Mouse (Mus musculus): ENCODE results near the gene Lsmem1. TPM values are rescaled to one million over a fixed set of nuclear protein-coding genes. Genes with fewer than 3 reads are reported as not detected.

Gene Lsmem1
- polyA plus RNA-seq, 1 experiment from 2014 or later, result not detected

GRCm38 (mm10) chr12:40164621-40165020 is 34.7 kb downstream of the Lsmem1 start:
- ATAC-seq (replicated peaks), result peak; percentile 75
- WGBS, result 4% methylated on average over 2 of the region's 2 CpGs
- Histone ChIP-seq H3K4me1 (no peaks in the 10 kb centered on the region), H3K4me3 (no peak overlapping the region), H3K27ac (replicated peaks) (no peak overlapping the region), H3K9ac (replicated peaks) (no peak overlapping the region), H3K9me3 (no peaks in the 10 kb centered on the region), H3K36me3 (no peaks in the 10 kb centered on the region), H3K4me2 (replicated peaks) (no peak overlapping the region), H3K27me3 (no peaks in the 10 kb centered on the region)

GRCm38 (mm10) chr12:40160777-40161176 is 38.5 kb downstream of the Lsmem1 start:
- WGBS, result 81% methylated on average over 2 of the region's 2 CpGs
- Histone ChIP-seq H3K9ac (replicated peaks) (no peak overlapping the region), H3K27ac (replicated peaks) (no peak overlapping the region), H3K27me3 (no peaks in the 10 kb centered on the region), H3K4me1 (no peaks in the 10 kb centered on the region), H3K36me3 (no peaks in the 10 kb centered on the region), H3K9me3 (no peaks in the 10 kb centered on the region), H3K4me3 (no peak overlapping the region), H3K4me2 (replicated peaks) (no peak overlapping the region)
- no peak for ATAC-seq (replicated peaks)

GRCm38 (mm10) chr12:40154188-40154587 is 45.1 kb downstream of the Lsmem1 start:
- Histone ChIP-seq H3K36me3 (no peaks in the 10 kb centered on the region), H3K9me3 (no peaks in the 10 kb centered on the region), H3K4me3 (no peak overlapping the region), H3K4me1 (no peaks in the 10 kb centered on the region), H3K4me2 (replicated peaks) (no peak overlapping the region), H3K27me3 (no peaks in the 10 kb centered on the region), H3K27ac (replicated peaks) (no peak overlapping the region), H3K9ac (replicated peaks) (no peak overlapping the region)
- no peak for ATAC-seq (replicated peaks)
- WGBS, result 89% methylated on average over 6 of the region's 6 CpGs

DNA sequence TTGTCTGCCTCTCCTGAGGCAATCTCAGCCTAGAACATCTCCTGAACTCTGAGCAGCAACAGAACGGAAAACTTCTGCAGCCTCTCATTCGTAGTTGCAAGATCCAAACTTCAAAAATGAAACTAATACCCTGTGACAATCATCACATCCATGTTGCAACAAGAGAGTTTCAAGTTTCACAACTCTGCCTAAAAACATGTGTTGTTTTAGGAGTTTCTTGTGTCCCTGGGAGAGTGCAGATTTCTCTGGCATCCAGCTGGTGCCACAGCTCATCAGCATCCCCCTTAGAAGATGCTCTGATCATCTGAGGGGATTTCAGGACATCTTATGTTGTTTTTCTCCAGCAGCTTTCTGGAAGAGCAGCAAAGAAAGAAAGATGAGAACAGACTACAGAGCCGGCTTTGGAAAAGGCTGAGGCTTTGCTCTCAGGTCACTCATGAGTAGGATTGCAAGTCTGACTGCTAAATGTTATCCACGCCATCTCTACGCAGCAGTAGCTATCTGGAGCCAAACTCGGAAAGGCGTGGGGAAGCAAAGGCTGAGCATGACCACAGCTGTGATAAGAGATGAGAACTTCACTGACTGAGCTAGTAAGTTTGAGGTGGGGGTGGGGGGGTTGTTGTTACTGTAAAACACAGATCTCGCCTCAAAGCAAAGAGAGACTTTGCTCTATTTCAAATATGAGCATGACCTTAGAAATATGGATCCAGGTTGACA is 46.8 kb downstream of the Lsmem1 start:
- H3K4me2 ChIP-seq (replicated peaks), result no peak overlapping the region
- H3K4me1 ChIP-seq, result no peaks in the 10 kb centered on the region
- H3K27me3 ChIP-seq, result no peaks in the 10 kb centered on the region
- H3K9me3 ChIP-seq, result no peaks in the 10 kb centered on the region
- no peak overlapping the region for H3K27ac ChIP-seq (replicated peaks)
- WGBS, result 87% methylated on average over 8 of the region's 8 CpGs
- no peak overlapping the region for H3K9ac ChIP-seq (replicated peaks)
- H3K36me3 ChIP-seq, result no peaks in the 10 kb centered on the region
- no peak for ATAC-seq (replicated peaks)
- H3K4me3 ChIP-seq, result no peak overlapping the region

- Histone ChIP-seq H3K4me1 (no peaks in the 10 kb centered on the region), H3K36me3 (no peaks in the 10 kb centered on the region), H3K9me3 (no peaks in the 10 kb centered on the region), H3K27me3 (no peaks in the 10 kb centered on the region), H3K27ac (replicated peaks) (no peak overlapping the region), H3K4me2 (replicated peaks) (no peak overlapping the region), H3K9ac (replicated peaks) (no peak overlapping the region), H3K4me3 (no peak overlapping the region)
- ATAC-seq (replicated peaks), result no peak
- 90% methylated on average over 4 of the region's 4 CpGs for WGBS
These were observed 52.0 kb downstream of the Lsmem1 start for GRCm38 (mm10) chr12:40147319-40147718.

GRCm38 (mm10) chr12:40146510-40146909 is 52.8 kb downstream of the Lsmem1 start:
- 85% methylated on average over 5 of the region's 5 CpGs for WGBS
- ATAC-seq (replicated peaks), result no peak
- H3K9ac ChIP-seq (replicated peaks), result no peak overlapping the region

DNA sequence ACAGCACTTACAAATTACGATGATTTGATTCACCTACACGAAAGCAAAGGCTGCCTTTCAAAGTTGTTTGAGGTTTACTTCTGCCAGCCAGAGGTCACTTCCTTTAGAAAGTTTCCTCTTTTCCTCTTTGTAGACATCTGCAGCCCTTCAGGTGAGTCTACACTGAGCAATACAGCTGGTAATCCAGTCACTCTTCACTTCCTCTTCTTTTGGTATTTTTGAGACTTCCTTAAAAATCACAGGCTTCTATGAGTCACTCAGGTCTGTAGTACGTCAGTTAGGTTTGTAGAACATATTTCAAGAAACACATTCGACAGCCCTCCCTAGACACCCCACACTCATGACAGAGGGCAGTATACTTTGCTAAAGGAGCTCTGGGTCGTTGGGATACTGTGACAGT is 58.6 kb downstream of the Lsmem1 start:
- H3K4me3 ChIP-seq, result no peak overlapping the region
- no peak for ATAC-seq (replicated peaks)
- 86% methylated on average over 5 of the region's 5 CpGs for WGBS

More at GRCm38 (mm10) chr12:40146510-40146909, 52.8 kb downstream of the Lsmem1 start:
- H3K27me3 ChIP-seq, result no peaks in the 10 kb centered on the region
- H3K36me3 ChIP-seq, result no peaks in the 10 kb centered on the region
- no peaks in the 10 kb centered on the region for H3K9me3 ChIP-seq
- H3K4me2 ChIP-seq (replicated peaks), result no peak overlapping the region
- H3K27ac ChIP-seq (replicated peaks), result no peak overlapping the region
- no peak overlapping the region for H3K4me3 ChIP-seq
- no peaks in the 10 kb centered on the region for H3K4me1 ChIP-seq

GRCm38 (mm10) chr12:40139484-40140245 is 59.6 kb downstream of the Lsmem1 start:
- Histone ChIP-seq H3K4me2 (replicated peaks) (no peak overlapping the region), H3K27me3 (no peaks in the 10 kb centered on the region), H3K36me3 (no peaks in the 10 kb centered on the region), H3K4me3 (no peak overlapping the region), H3K4me1 (no peaks in the 10 kb centered on the region), H3K27ac (replicated peaks) (no peak overlapping the region), H3K9ac (replicated peaks) (no peak overlapping the region), H3K9me3 (no peaks in the 10 kb centered on the region)
- ATAC-seq (replicated peaks), result no peak
- WGBS, result 91% methylated on average over 8 of the region's 8 CpGs

More for the DNA sequence above, 58.6 kb downstream of the Lsmem1 start:
- Histone ChIP-seq H3K9me3 (no peaks in the 10 kb centered on the region), H3K27me3 (no peaks in the 10 kb centered on the region), H3K9ac (replicated peaks) (no peak overlapping the region), H3K4me2 (replicated peaks) (no peak overlapping the region), H3K36me3 (no peaks in the 10 kb centered on the region), H3K4me1 (no peaks in the 10 kb centered on the region), H3K27ac (replicated peaks) (no peak overlapping the region)

- Histone ChIP-seq H3K27me3 (peaks cover 8% of the 10 kb centered on the region; the same call in 1 of the 2 replicates), H3K4me2 (replicated peaks) (peak overlapping the region; percentile 77), H3K9ac (replicated peaks) (no peak overlapping the region), H3K36me3 (no peaks in the 10 kb centered on the region), H3K9me3 (no peaks in the 10 kb centered on the region), H3K4me1 (peaks cover 14% of the 10 kb centered on the region), H3K27ac (replicated peaks) (no peak overlapping the region), H3K4me3 (peak overlapping the region; percentile 41)
- ATAC-seq (replicated peaks), result no peak
- 48% methylated on average over 11 of the region's 11 CpGs for WGBS
These were observed 64.8 kb downstream of the Lsmem1 start for GRCm38 (mm10) chr12:40134529-40134928.

DNA sequence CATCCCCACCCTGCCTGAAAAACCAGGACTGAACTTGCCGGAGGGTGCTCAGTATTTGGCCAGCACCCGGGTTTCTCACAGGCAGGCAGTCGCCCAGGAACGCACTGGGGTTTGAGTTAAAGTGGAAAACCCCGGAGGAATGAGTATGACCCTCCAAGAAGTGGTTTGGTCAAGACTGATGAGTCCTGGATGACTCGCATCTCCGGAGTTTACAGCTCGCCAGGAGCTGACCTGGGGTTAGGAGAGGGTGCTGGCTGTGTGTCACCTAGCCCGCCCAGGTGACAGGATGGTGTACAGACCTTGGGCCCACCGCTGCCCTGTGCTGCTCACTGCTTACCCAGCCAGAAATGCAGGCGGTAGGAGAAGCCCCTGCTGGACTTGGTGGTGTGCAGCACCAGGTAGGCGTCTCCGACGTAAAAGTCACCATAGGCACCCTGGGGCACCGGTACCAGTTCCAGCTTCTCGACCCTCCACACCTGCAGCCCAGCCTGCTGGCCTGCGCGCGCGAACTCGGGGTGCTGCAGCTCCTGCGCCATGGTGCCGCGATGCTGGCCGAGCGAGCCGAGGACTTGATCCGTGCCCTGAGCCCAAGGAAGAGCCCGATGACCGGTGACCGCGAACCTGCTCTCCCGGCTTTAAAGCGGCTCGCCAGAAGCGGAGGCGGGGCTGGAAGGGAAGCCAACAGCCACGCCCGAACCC is 65.6 kb downstream of the Lsmem1 start, which contains the start of gene Scin:
TSS of gene Scin (minus strand) at position 656 of the 699 bp plus-strand sequence.
- peak; percentile 69; the same call in 1 of the 2 replicates for ATAC-seq (replicated peaks)
- Histone ChIP-seq H3K9me3 (no peaks in the 10 kb centered on the region), H3K4me2 (replicated peaks) (peak within 1 kb of the TSS; percentile 77), H3K4me1 (peaks cover 14% of the 10 kb centered on the region), H3K4me3 (peak within 1 kb of the TSS; percentile 41), H3K27ac (replicated peaks) (no peak within 1 kb of the TSS), H3K36me3 (no peaks in the 10 kb centered on the region), H3K27me3 (peaks cover 8% of the 10 kb centered on the region; the same call in 1 of the 2 replicates), H3K9ac (replicated peaks) (peak within 1 kb of the TSS; percentile 32; the same call in 1 of the 2 replicates)
- WGBS, result 1% methylated on average over 39 of the region's 39 CpGs

GRCm38 (mm10) chr12:40133194-40133572 is 66.1 kb downstream of the Lsmem1 start:
- H3K9ac ChIP-seq (replicated peaks), result peak overlapping the region; percentile 32; the same call in 1 of the 2 replicates
- WGBS, result 12% methylated on average over 10 of the region's 10 CpGs
- 0 out of 2 replicates have a peak, but pooled peaks have one; percentile 23 for ATAC-seq (replicated peaks)

More at GRCm38 (mm10) chr12:40133194-40133572, 66.1 kb downstream of the Lsmem1 start:
- Histone ChIP-seq H3K4me1 (peaks cover 14% of the 10 kb centered on the region), H3K36me3 (no peaks in the 10 kb centered on the region), H3K9me3 (no peaks in the 10 kb centered on the region), H3K27me3 (peaks cover 8% of the 10 kb centered on the region; the same call in 1 of the 2 replicates), H3K27ac (replicated peaks) (no peak overlapping the region), H3K4me3 (peak overlapping the region; percentile 41), H3K4me2 (replicated peaks) (peak overlapping the region; percentile 77)
